In genomic region chr10:128945675-128946074, GRCm38 (mm10) we compare ENCODE assay signal across 10 mouse cellular contexts. TPM values are rescaled to one million over a fixed set of nuclear protein-coding genes. Genes with fewer than 3 reads are reported as not detected.
A peak's percentile ranks its signal among the peaks of the same experiment; 100 is the strongest.
DNase-seq lines count a peak whose midpoint lies in the region; ATAC-seq lines count a peak whose summit lies in the region.
"Had no signal": no experiment of that assay in that cellular context is flagged by ENCODE, and none has a peak within 500 bp of the region (broad histone marks: within the 10 kb centered on the region; RNA-seq: fewer than 3 reads in every experiment).

No protein-coding gene starts in this region.

- DNase-seq in adrenal gland, adult (ENCODE audit: inconsistent age in 2 of 2, low spot score in 1 of 2) = peak; percentile 49 to 77
- no peak for DNase-seq in adrenal gland, adult 8-10 months
- peak; percentile 79 for DNase-seq in gastrocnemius, adult 18-20 months (ENCODE audit: low spot score)
- peak; percentile 60 to 64 for DNase-seq in lung, adult 18-20 months
- DNase-seq in urinary bladder, adult 2 months (ENCODE audit: low spot score) = no peak
- DNase-seq in right cerebral cortex, postnatal 10 days (ENCODE audit: low spot score in 2 of 2) = no peak

- H3K9ac ChIP-seq in neural tube, embryonic 13.5 days = no peak overlapping the region
- H3K9ac ChIP-seq in neural tube, embryonic 15.5 days (replicated peaks) = no peak overlapping the region
- H3K9ac ChIP-seq: heart, embryonic 15.5 days had no signal

- peak; percentile 36; the same call in 1 of the 2 replicates for ATAC-seq in neural tube, embryonic 13.5 days (ENCODE audit: low read depth)
- ATAC-seq in neural tube, embryonic 15.5 days (ENCODE audit: low FRiP score) = no peak

- no peaks in the 10 kb centered on the region for H3K27me3 ChIP-seq in neural tube, embryonic 13.5 days
- H3K27me3 ChIP-seq in neural tube, embryonic 15.5 days (replicated peaks) = no peaks in the 10 kb centered on the region

- no peaks in the 10 kb centered on the region for H3K4me1 ChIP-seq in neural tube, embryonic 13.5 days (replicated peaks)
- no peaks in the 10 kb centered on the region for H3K4me1 ChIP-seq in neural tube, embryonic 15.5 days
- H3K4me1 ChIP-seq: heart, embryonic 15.5 days had no signal

- H3K27ac ChIP-seq in neural tube, embryonic 13.5 days (replicated peaks) = no peak overlapping the region
- H3K27ac ChIP-seq in neural tube, embryonic 15.5 days (replicated peaks) = no peak overlapping the region
- H3K27ac ChIP-seq: heart, embryonic 15.5 days had no signal

- H3K9me3 ChIP-seq in neural tube, embryonic 13.5 days = no peaks in the 10 kb centered on the region
- no peaks in the 10 kb centered on the region for H3K9me3 ChIP-seq in neural tube, embryonic 15.5 days (replicated peaks)
- H3K9me3 ChIP-seq: heart, embryonic 15.5 days had no signal

- H3K4me3 ChIP-seq in neural tube, embryonic 13.5 days = no peak overlapping the region
- no peak overlapping the region for H3K4me3 ChIP-seq in neural tube, embryonic 15.5 days (replicated peaks)
- H3K4me3 ChIP-seq: heart, embryonic 15.5 days had no signal

- WGBS in neural tube, embryonic 13.5 days = 14% methylated on average over 3 of the region's 3 CpGs
- WGBS in neural tube, embryonic 15.5 days = 14% methylated on average over 3 of the region's 3 CpGs

- H3K36me3 ChIP-seq in neural tube, embryonic 13.5 days = no peaks in the 10 kb centered on the region
- H3K36me3 ChIP-seq in neural tube, embryonic 15.5 days = no peaks in the 10 kb centered on the region
- H3K36me3 ChIP-seq: heart, embryonic 15.5 days had no signal

- no peak overlapping the region for H3K4me2 ChIP-seq in neural tube, embryonic 13.5 days
- H3K4me2 ChIP-seq in neural tube, embryonic 15.5 days = no peak overlapping the region
- H3K4me2 ChIP-seq: heart, embryonic 15.5 days had no signal

RNA-seq across cellular contexts. Expression of gene Itga7, which starts 12.1 kb away (rescaled TPM):
- 10 to 100 TPM in 2 of 4 experiments, 1 to 10 TPM in 2; 9.6 to 27.4 (median 11.8) TPM for total RNA-seq in adrenal gland, adult 8-10 months (2022)
- 12.1 and 15.5 TPM in 2 replicates for polyA plus RNA-seq in neural tube, embryonic 13.5 days (2015; fragmentation: Nextera tagmentation; extraction: Ambion mirVana)
- 7.2 and 8.8 TPM in 2 replicates for polyA plus RNA-seq in neural tube, embryonic 15.5 days (2015; fragmentation: Nextera tagmentation; extraction: Ambion mirVana)
- total RNA-seq in gastrocnemius, adult 18-20 months (2021) = 10 to 100 TPM; 40.4 to 60.8 TPM
- polyA plus RNA-seq in urinary bladder, adult 2 months (2012; rRNA removed) = 44.5 TPM in 2 replicates

RNA-seq across cellular contexts. Expression of gene Mettl7b, which starts 15.1 kb away (rescaled TPM):
- total RNA-seq in adrenal gland, adult 8-10 months (2022) = under 1 TPM in 2 of 4 experiments, not detected in 2; 0.32 to 0.46 TPM
- 0.15 TPM in 1 of 2 replicates, not detected in the other for polyA plus RNA-seq in neural tube, embryonic 13.5 days (2015; fragmentation: Nextera tagmentation; extraction: Ambion mirVana)
- 0.19 TPM in 1 of 2 replicates, not detected in the other for polyA plus RNA-seq in neural tube, embryonic 15.5 days (2015; fragmentation: Nextera tagmentation; extraction: Ambion mirVana)
- under 1 TPM in 1 of 2 experiments, not detected in 1; 0.24 TPM for total RNA-seq in gastrocnemius, adult 18-20 months (2021)
- 0.65 and 1.1 TPM in 2 replicates for polyA plus RNA-seq in urinary bladder, adult 2 months (2012; rRNA removed)
- polyA plus RNA-seq: heart, embryonic 15.5 days; neural tube, embryonic 11.5 days had no signal

RNA-seq across cellular contexts. Expression of gene Bloc1s1, which starts 21.8 kb away (rescaled TPM):
- 100 to 1,000 TPM; 137 to 192 (median 168) TPM for total RNA-seq in adrenal gland, adult 8-10 months (2022)
- polyA plus RNA-seq in neural tube, embryonic 13.5 days (2015; fragmentation: Nextera tagmentation; extraction: Ambion mirVana) = 299 and 314 TPM in 2 replicates
- polyA plus RNA-seq in neural tube, embryonic 15.5 days (2015; fragmentation: Nextera tagmentation; extraction: Ambion mirVana) = 248 and 265 TPM in 2 replicates
- total RNA-seq in gastrocnemius, adult 18-20 months (2021) = 100 to 1,000 TPM; 153 to 154 TPM
- 286 and 328 TPM in 2 replicates for polyA plus RNA-seq in urinary bladder, adult 2 months (2012; rRNA removed)

RNA-seq across cellular contexts. Expression of gene Rdh5, which starts 23.0 kb away (rescaled TPM):
- 10 to 100 TPM in 3 of 4 experiments, 1 to 10 TPM in 1; 9.5 to 23.2 (median 15.7) TPM for total RNA-seq in adrenal gland, adult 8-10 months (2022)
- 14.1 and 16.9 TPM in 2 replicates for polyA plus RNA-seq in neural tube, embryonic 13.5 days (2015; fragmentation: Nextera tagmentation; extraction: Ambion mirVana)
- 15.7 and 19.8 TPM in 2 replicates for polyA plus RNA-seq in neural tube, embryonic 15.5 days (2015; fragmentation: Nextera tagmentation; extraction: Ambion mirVana)
- total RNA-seq in gastrocnemius, adult 18-20 months (2021) = 1 to 10 TPM; 3.1 to 3.9 TPM
- 24.2 and 35.0 TPM in 2 replicates for polyA plus RNA-seq in urinary bladder, adult 2 months (2012; rRNA removed)

RNA-seq across cellular contexts. Expression of gene Olfr9, which starts 43.6 kb away (rescaled TPM):
- not detected for total RNA-seq in adrenal gland, adult 8-10 months (2022)
- polyA plus RNA-seq in neural tube, embryonic 13.5 days (2015; fragmentation: Nextera tagmentation; extraction: Ambion mirVana) = not detected in 2 replicates
- not detected in 2 replicates for polyA plus RNA-seq in neural tube, embryonic 15.5 days (2015; fragmentation: Nextera tagmentation; extraction: Ambion mirVana)
- total RNA-seq in gastrocnemius, adult 18-20 months (2021) = not detected
- not detected in 2 replicates for polyA plus RNA-seq in urinary bladder, adult 2 months (2012; rRNA removed)
- polyA plus RNA-seq: heart, embryonic 15.5 days; neural tube, embryonic 11.5 days had no signal

Comparison
In these comparisons a context has a peak if more than half of its experiments do, and no peak if none do; other contexts are left out.
1. DNase-seq: peak in adrenal gland, adult (2 of 2), gastrocnemius, adult 18-20 months (single experiment) and lung, adult 18-20 months (2 of 2); none in adrenal gland, adult 8-10 months (single experiment), urinary bladder, adult 2 months (single experiment) and right cerebral cortex, postnatal 10 days (0 of 2).